Mouse (Mus musculus) ovary, postnatal 14 days (tissue): ENCODE measurements around the gene Ldhc.
"Not testable (repeated sequence)": the region's sequence is repeated elsewhere in the genome, so short reads cannot be mapped to it uniquely, and the experiment has no call there.

Experiments used
- DNase-seq: peaks from one replicate; pipeline ENCODE4 v3.0.0; 2022; ENCODE audit warnings: low spot score

Ldhc gene

GRCm38 (mm10) chr7:46842278-46842677 is 18.7 kb upstream of the Ldhc start:
- DNase-seq: no peak

DNA sequence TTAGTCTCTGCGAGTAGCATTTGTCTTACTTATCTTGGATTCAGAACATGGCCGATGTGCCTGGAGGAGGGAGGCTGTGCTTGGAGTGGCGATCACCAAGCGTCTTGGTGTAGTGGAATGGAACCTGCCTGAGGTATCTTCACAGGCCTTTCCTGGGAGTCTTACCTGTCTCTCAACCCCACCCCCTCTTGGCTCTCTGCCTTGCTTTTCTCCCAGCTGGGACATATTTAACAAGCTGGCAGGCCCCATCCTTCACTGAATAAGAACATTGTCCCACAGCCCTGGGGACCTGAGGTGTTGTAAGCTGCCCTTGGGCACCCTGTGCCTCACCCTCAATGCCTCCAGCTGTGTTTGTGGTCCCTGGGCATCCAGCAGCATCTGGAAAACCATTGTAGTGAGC is 17.4 kb upstream of the Ldhc start:
- DNase-seq: no peak

- peak; percentile 85 for DNase-seq
Observed at GRCm38 (mm10) chr7:46845211-46845977, 15.6 kb upstream of the Ldhc start.

DNA sequence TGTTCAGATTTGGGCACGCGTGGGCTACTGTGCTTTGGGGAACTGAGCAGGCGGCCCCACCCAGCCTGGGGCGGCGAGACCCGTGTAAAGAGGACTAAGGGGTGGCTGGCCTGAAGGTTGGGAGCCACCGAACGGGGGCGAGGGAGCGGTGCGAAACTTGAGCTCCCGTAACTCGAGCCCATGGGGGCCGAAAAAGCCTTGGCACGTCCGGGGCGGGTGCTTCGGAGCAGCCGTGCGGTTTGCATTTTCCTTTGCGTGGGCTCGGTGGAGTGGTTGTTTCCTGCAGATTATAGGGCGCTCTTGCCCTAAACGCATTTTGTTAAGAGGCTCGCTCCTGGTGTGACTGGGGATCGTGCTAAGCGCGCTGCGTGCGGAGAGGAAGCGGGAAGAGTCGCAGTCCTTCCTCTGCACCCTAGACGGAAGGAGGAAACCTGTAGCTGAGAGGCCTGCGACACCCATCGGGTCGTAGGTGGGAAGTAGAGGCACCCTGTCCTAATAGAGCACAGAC is 15.0 kb upstream of the Ldhc start:
- no peak for DNase-seq

DNA sequence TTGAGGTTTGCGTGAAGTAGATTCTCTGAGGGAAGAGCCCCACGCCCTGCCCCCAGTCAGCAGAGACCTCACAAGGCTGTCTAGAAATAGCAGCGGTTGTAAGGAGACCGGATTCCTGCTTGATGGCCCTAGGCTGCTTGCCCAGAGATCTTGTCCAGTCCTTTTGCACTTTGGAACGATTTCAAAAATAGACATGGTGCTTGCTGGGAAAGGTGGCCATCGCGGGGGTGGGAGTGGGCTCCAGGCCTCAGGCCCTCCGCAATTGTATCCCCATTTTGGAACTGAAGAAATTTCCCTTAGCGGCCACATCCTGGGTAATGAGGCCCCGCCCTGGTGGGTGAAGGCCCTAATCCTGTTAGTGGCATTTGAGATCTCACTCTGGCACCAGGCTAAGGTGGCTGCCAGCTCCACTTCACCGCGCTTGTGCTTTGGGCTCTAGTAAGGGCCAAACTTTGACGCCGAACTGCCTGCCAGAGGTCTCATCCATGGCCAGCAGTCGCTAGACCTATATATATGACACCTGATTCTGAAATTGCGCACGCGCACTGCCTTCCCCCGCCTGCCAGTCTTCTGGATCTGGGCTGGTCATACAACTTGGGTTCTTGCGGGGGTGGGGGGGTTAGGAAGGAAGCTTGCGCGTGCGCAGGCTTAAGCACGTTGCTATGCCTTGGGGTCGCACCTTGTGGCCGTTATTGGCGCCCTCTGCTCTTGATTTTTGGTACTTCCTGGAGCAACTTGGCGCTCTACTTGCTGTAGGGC is 14.3 kb upstream of the Ldhc start:
- no peak for DNase-seq

- DNase-seq: no peak
Observed at GRCm38 (mm10) chr7:46849287-46849686, 11.7 kb upstream of the Ldhc start.

- DNase-seq: no peak
Observed at GRCm38 (mm10) chr7:46851026-46851425, 10.0 kb upstream of the Ldhc start.

GRCm38 (mm10) chr7:46852666-46853065 is 8.3 kb upstream of the Ldhc start:
- no peak for DNase-seq

DNA sequence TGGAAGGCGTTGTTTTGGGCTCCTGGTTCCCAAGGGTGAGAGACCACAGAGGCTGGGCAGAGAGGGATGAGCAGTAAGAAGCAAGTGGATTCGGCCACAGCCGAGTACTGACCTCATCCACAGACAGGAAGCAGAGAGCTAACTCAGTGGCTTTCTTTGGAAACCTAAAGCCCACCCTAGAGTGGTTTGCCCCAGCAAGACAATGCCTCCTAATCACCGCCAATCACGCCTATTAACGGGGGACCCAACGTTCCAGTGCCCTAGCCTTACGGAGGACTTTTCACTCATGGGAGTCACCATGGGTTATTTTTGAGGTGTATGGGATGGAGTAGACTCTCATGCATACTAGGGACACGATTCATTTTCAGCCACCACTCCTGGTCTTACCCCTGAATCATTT is 7.6 kb upstream of the Ldhc start:
- DNase-seq: no peak

DNA sequence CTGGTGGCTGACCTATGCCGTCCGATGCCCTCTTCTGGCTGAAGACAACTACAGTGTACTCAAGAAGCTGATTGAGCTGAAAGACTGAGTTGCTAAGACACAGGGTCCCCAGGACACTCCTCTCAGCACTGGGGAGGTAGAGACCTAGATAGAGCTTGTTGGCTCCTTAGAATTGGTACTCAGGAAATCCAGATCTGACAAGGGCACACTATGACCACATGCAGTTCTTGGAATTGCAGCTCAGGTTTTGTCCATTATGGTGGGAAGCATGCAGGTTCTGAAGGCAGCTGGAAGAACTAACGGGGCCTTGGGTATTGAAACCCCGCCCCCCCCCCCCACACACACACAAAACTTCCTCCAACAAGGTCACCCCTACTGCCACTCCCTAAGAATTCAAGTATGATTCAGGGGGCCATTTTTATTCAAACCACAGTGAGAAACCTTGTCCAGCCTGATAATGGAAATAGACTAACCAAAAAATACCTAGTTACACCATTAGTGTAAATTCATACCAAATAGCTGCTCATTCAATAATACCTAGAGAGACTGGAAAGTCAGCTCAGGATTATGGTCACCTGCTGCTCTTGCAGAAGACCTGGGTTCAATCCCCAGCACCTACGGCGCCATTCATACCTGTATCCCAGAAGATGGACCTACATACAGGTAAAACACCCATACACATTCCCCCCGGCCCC is 5.0 kb upstream of the Ldhc start:
- DNase-seq: no peak

DNA sequence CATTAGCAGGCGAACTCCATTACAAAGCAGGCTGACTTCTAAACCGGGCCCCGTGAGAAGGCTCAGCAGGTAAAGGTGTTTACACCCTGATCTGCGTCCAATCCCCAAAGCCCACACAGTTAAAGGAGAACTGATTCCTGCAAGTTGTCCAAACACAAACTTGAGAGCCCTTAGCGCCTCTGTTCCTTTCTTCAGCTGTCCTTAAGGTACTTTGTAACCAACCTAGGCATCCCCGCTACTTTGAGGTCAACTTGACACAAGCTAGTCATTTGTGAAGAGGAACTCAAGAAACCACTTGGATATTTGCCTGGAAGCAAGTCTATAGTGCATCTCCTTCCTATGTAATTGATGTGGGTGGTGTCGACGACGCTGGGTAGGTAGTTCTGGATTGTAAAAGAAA is 3.6 kb upstream of the Ldhc start:
- no peak for DNase-seq

- no peak for DNase-seq
Observed at GRCm38 (mm10) chr7:46859031-46859430, 2.0 kb upstream of the Ldhc start.

GRCm38 (mm10) chr7:46871988-46872387 is 11.0 kb downstream of the Ldhc start:
- no peak for DNase-seq

GRCm38 (mm10) chr7:46876841-46877240 is 15.8 kb downstream of the Ldhc start:
- no peak for DNase-seq

DNA sequence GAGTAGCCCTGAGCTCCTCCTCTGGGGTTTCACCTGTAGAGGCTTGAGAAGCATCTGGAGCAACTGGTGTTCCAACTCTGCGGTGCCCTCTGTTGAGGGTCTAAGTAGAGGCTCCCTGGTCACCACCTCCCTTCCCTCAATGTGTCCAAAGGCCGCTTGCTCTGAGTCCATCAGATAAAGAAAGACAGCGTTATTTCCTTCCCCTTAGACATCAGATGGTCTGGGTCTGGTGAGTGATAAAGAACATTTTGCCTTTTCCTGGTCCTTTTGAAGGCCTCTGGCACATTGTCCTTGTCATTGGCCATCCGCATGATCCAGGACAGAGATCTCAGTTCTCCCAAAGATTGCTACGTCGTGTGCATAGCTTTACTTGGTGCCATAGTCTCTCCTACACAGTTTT is 16.3 kb downstream of the Ldhc start:
- DNase-seq: no peak

- DNase-seq: no peak
Observed at GRCm38 (mm10) chr7:46879851-46880250, 18.8 kb downstream of the Ldhc start.

GRCm38 (mm10) chr7:46880992-46881391 is 20.0 kb downstream of the Ldhc start:
- DNase-seq: no peak

DNA sequence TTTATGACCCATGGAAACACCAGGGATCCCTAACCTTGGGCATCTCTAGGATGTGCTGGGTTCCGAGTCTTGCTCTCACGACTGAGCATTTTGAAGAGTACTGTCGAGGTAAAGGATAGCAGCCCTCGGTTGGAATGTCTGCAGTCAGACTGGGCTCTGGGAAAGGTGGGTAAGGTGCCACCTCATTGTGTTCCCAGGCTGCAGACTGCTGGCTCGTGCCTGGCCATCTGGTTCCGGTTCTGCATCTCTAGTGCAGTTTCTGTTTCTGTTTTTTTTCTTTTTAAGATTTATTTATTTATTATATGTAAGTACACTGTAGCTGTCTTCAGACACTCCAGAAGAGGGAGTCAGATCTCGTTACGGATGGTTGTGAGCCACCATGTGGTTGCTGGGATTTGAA is 20.9 kb downstream of the Ldhc start:
- not testable (repeated sequence) for DNase-seq

- DNase-seq: no peak
Observed at GRCm38 (mm10) chr7:46883304-46883703, 22.3 kb downstream of the Ldhc start.

DNA sequence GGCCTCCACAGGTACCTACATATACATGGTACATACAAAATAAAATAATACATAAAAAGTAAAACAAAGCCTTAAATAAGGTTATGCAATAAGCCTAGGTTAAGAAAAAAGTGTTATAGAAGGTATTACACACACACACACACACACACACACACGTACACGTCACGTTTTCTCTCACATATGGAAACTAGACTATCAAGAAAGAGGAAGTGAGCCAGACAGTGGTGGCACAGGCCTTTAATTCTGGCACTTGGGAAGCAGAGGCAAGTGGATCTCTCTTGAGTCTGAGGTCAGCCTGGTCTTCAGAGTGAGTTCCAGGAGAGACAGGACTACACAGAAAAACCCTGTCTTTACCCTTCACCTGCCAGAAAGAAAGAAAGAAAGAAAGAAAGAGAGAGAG is 34.5 kb downstream of the Ldhc start:
- DNase-seq: no peak

- no peak for DNase-seq
Observed at GRCm38 (mm10) chr7:46899343-46899742, 38.3 kb downstream of the Ldhc start.

GRCm38 (mm10) chr7:46911250-46911649 is 50.2 kb downstream of the Ldhc start:
- no peak for DNase-seq

- DNase-seq: no peak
Observed at GRCm38 (mm10) chr7:46916376-46916775, 55.4 kb downstream of the Ldhc start.
